Mouse (Mus musculus): Measurements from ENCODE around the gene Sufu. TPM values are rescaled to one million over a fixed set of nuclear protein-coding genes. Genes with fewer than 3 reads are reported as not detected.

Gene Sufu
- polyA plus RNA-seq, 1 experiment from 2014 or later = 15.2 TPM

- under 1% methylated on average over 51 of the region's 51 CpGs for WGBS
- Histone ChIP-seq H3K36me3 (no peaks in the 10 kb centered on the region), H3K4me1 (replicated peaks) (peaks cover 51% of the 10 kb centered on the region), H3K27me3 (no peaks in the 10 kb centered on the region), H3K4me2 (peak within 1 kb of the TSS; percentile 71), H3K4me3 (peak within 1 kb of the TSS; percentile 85), H3K27ac (peak within 1 kb of the TSS; percentile 72), H3K9ac (peak within 1 kb of the TSS; percentile 75), H3K9me3 (replicated peaks) (no peaks in the 10 kb centered on the region)
- ATAC-seq (replicated peaks; ENCODE audit: insufficient number of reproducible peaks, insufficient read depth, low FRiP score, low read depth) = peak; percentile 92
These were observed 1.3 kb upstream of the Sufu start, which contains the start of gene Actr1a for GRCm38 (mm10) chr19:46395109-46396009. TSS of gene Actr1a (minus strand) at chr19:46395748.

DNA sequence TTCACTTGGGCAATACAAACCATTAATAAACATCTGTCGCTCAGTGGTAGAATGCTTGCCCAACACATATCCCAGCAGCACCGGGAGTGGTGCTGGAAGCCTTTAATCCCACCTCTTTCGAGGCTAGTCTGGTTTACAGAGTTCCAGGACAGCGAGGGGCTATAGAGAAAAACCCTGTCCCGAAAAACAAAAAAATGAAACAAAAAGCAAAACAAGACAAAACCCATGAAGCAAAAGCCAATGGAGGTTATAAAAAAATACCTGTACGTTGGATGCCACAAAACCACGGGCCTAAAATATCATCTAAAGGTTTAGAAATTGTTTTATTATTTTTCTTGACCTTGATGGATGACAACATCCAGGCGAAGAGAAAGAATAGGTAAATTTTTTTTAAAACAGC, 587 bp upstream of the Sufu start:
- Histone ChIP-seq H3K4me3 (peak overlapping the region; percentile 75), H3K4me1 (replicated peaks) (peaks cover 51% of the 10 kb centered on the region), H3K27me3 (no peaks in the 10 kb centered on the region), H3K27ac (peak overlapping the region; percentile 72; the same call in 1 of the 2 replicates), H3K4me2 (peak overlapping the region; percentile 64), H3K36me3 (peaks cover 3% of the 10 kb centered on the region), H3K9me3 (replicated peaks) (no peaks in the 10 kb centered on the region), H3K9ac (0 out of 2 replicates have a peak overlapping the region, but pooled peaks have one; percentile 75)
- no peak for ATAC-seq (replicated peaks; ENCODE audit: insufficient number of reproducible peaks, insufficient read depth, low FRiP score, low read depth)
- 9% methylated on average over 8 of the region's 8 CpGs for WGBS

- 2% methylated on average over 19 of the region's 19 CpGs for WGBS
- Histone ChIP-seq H3K27me3 (no peaks in the 10 kb centered on the region), H3K4me1 (replicated peaks) (peaks cover 49% of the 10 kb centered on the region), H3K27ac (peak overlapping the region; percentile 82), H3K36me3 (peaks cover 7% of the 10 kb centered on the region), H3K4me3 (peak overlapping the region; percentile 85), H3K9ac (peak overlapping the region; percentile 81), H3K4me2 (peak overlapping the region; percentile 87), H3K9me3 (replicated peaks) (no peaks in the 10 kb centered on the region)
- no peak for ATAC-seq (replicated peaks; ENCODE audit: insufficient number of reproducible peaks, insufficient read depth, low FRiP score, low read depth)
These were observed 823 bp downstream of the Sufu start for GRCm38 (mm10) chr19:46397436-46398001.

DNA sequence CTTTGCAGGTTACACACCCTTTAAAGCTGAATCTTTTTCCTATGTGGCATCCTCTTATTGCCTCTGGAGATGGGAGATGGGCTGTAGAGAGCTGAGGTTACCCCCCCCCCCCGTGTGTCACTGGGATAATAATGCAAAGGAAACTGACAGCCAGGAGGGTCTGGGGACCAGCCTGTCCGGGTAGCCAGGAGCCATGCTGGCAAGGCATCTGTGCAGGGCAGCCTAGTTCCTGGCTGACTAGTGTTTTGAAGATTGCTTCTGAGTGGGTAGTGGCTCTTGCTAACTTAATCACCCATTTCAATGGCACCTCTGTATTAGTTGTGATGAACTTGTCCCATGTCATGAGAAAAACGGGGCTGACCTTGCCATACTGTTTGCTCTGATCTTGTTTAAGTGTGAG, 1.7 kb downstream of the Sufu start:
- Histone ChIP-seq H3K4me2 (peak overlapping the region; percentile 87), H3K4me1 (replicated peaks) (peaks cover 48% of the 10 kb centered on the region), H3K9ac (no peak overlapping the region), H3K9me3 (replicated peaks) (no peaks in the 10 kb centered on the region), H3K27ac (no peak overlapping the region), H3K36me3 (peaks cover 15% of the 10 kb centered on the region), H3K4me3 (peak overlapping the region; percentile 85), H3K27me3 (no peaks in the 10 kb centered on the region)
- no peak for ATAC-seq (replicated peaks; ENCODE audit: insufficient number of reproducible peaks, insufficient read depth, low FRiP score, low read depth)
- WGBS = 52% methylated on average over 3 of the region's 3 CpGs

DNA sequence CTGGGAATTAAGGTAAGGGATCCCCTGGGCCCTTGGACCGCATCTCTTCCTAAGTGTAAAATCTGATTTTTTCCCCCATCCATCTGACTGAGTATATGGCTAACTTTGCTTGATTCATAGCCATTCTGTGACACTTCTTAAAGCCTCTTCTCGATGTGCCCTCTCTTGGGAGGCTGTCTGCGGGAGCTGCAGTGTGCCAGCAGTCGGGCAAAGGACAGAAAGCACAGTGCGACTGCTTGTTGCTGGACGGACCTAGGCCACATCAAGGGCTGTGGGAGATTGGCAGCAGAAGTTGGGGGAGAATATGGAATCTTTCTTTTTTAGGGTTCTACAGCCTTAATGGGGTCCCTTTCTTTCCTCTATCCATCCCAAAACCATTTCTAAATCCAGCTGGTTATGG, 2.7 kb downstream of the Sufu start:
- peaks cover 21% of the 10 kb centered on the region for H3K36me3 ChIP-seq
- peak overlapping the region; percentile 17; the same call in 1 of the 2 replicates for H3K4me2 ChIP-seq
- H3K27ac ChIP-seq = no peak overlapping the region
- no peak overlapping the region for H3K9ac ChIP-seq
- 61% methylated on average over 6 of the region's 6 CpGs for WGBS
- no peaks in the 10 kb centered on the region for H3K9me3 ChIP-seq (replicated peaks)
- H3K4me3 ChIP-seq = no peak overlapping the region
- ATAC-seq (replicated peaks; ENCODE audit: insufficient number of reproducible peaks, insufficient read depth, low FRiP score, low read depth) = no peak
- H3K27me3 ChIP-seq = no peaks in the 10 kb centered on the region
- peaks cover 38% of the 10 kb centered on the region for H3K4me1 ChIP-seq (replicated peaks)

DNA sequence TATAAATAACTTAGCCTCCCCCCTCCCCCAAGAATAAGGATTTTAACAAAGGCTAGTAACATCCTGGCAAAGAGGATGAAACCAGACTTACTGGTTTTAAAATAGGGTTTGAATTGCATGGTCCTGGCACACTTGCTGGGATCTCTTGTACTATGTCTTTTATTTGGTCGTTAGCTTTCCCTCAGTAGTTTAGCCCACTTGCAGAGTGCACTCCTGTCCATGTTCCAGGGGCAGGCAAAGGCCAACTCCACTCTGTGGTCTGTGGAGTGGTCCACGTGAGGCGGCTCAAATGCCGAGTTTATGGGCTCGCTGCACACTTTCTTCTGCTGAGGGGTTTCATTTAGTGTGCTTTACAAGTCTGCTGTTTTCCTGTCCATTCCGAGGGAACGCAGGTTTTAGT, 3.2 kb downstream of the Sufu start:
- Histone ChIP-seq H3K36me3 (peaks cover 21% of the 10 kb centered on the region), H3K27me3 (no peaks in the 10 kb centered on the region), H3K9ac (0 out of 2 replicates have a peak overlapping the region, but pooled peaks have one; percentile 10), H3K4me1 (replicated peaks) (peaks cover 35% of the 10 kb centered on the region), H3K4me3 (no peak overlapping the region), H3K27ac (no peak overlapping the region), H3K9me3 (replicated peaks) (no peaks in the 10 kb centered on the region), H3K4me2 (peak overlapping the region; percentile 17; the same call in 1 of the 2 replicates)
- WGBS = 66% methylated on average over 7 of the region's 7 CpGs
- ATAC-seq (replicated peaks; ENCODE audit: insufficient number of reproducible peaks, insufficient read depth, low FRiP score, low read depth) = no peak

DNA sequence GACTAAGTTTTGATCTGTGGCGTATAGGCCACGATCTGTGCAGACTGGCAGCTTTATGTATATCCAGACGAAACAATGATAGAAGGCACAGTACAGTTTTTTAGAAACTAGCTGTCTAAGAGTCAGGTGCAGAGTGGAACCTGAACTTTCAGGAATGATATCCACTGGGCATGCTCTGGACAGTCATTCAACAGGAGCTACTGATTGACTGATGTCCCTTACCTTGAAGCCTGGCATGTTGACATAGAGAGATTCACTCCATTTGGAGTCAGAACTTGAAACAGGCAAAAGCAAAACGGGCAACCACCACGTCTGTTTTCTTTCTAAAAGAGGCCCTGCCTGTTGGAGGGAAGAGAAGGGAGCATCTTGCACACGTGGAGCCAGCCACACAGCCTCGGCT, 3.9 kb downstream of the Sufu start:
- no peak overlapping the region for H3K4me3 ChIP-seq
- peaks cover 24% of the 10 kb centered on the region for H3K36me3 ChIP-seq
- no peaks in the 10 kb centered on the region for H3K9me3 ChIP-seq (replicated peaks)
- WGBS = 78% methylated on average over 7 of the region's 7 CpGs
- H3K4me1 ChIP-seq (replicated peaks) = peaks cover 35% of the 10 kb centered on the region
- H3K27me3 ChIP-seq = no peaks in the 10 kb centered on the region
- H3K4me2 ChIP-seq = no peak overlapping the region
- ATAC-seq (replicated peaks; ENCODE audit: insufficient number of reproducible peaks, insufficient read depth, low FRiP score, low read depth) = no peak
- H3K9ac ChIP-seq = no peak overlapping the region
- no peak overlapping the region for H3K27ac ChIP-seq

DNA sequence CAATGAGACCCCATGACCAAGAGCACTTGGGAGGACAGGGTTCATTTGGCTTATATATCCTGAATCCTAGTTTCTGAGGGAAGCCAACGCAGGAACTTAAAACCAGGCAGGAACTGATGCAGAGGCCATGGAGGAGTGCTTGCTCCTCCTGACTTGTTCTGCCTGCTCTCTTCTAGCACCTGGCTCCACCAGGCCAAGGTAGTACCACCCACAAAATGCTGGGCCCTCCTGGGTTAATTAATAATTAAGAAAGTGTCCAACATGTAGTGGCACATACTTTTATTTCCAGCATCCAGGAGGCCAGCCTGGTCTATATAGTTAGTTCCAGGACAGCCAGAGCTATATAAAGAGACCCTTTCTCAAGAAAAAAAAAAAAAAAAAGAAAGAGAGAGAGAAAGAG, 7.3 kb downstream of the Sufu start:
- Histone ChIP-seq H3K4me2 (no peak overlapping the region), H3K36me3 (peaks cover 28% of the 10 kb centered on the region), H3K9ac (no peak overlapping the region), H3K9me3 (replicated peaks) (no peaks in the 10 kb centered on the region), H3K4me1 (replicated peaks) (peaks cover 17% of the 10 kb centered on the region), H3K27me3 (no peaks in the 10 kb centered on the region), H3K27ac (no peak overlapping the region), H3K4me3 (no peak overlapping the region)
- no peak for ATAC-seq (replicated peaks; ENCODE audit: insufficient number of reproducible peaks, insufficient read depth, low FRiP score, low read depth)
- 95% methylated on average over 1 of the region's 1 CpGs for WGBS

- Histone ChIP-seq H3K36me3 (peaks cover 21% of the 10 kb centered on the region; the same call in 1 of the 2 replicates), H3K9ac (no peak overlapping the region), H3K27ac (no peak overlapping the region), H3K27me3 (no peaks in the 10 kb centered on the region), H3K4me2 (no peak overlapping the region), H3K9me3 (replicated peaks) (no peaks in the 10 kb centered on the region), H3K4me1 (replicated peaks) (peaks cover 19% of the 10 kb centered on the region), H3K4me3 (no peak overlapping the region)
- WGBS = 75% methylated on average over 8 of the region's 8 CpGs
- ATAC-seq (replicated peaks; ENCODE audit: insufficient number of reproducible peaks, insufficient read depth, low FRiP score, low read depth) = no peak
These were observed 10.1 kb downstream of the Sufu start for GRCm38 (mm10) chr19:46406592-46407386.

DNA sequence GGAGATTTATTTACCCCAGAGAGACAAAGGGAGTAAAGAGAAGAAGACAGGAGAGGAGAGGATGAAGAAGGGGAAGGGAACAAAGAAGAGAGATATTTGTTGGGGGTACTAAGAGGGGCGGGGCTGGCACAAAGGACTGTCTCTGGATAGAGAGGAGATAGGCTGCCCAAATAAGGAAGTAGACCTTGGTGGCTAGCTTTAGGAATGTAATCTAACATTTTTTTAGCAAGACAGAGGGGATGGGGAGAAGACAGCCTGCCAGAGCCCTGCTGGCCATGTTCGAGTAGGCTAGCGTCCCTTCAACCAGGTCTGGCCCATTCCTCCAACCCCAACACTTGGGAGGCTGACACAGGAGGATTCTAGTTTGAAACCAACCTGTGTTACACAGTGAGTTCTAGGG, 12.8 kb downstream of the Sufu start:
- Histone ChIP-seq H3K27me3 (no peaks in the 10 kb centered on the region), H3K9ac (no peak overlapping the region), H3K36me3 (peaks cover 6% of the 10 kb centered on the region; the same call in 1 of the 2 replicates), H3K4me3 (no peak overlapping the region), H3K27ac (peak overlapping the region; percentile 55), H3K4me2 (peak overlapping the region; percentile 4; the same call in 1 of the 2 replicates), H3K9me3 (replicated peaks) (no peaks in the 10 kb centered on the region), H3K4me1 (replicated peaks) (peaks cover 31% of the 10 kb centered on the region)
- ATAC-seq (replicated peaks; ENCODE audit: insufficient number of reproducible peaks, insufficient read depth, low FRiP score, low read depth) = no peak
- WGBS = 29% methylated on average over 3 of the region's 3 CpGs
